Mouse (Mus musculus) thymus, adult 2 months (tissue): ENCODE results near the gene Pde4d.

Source experiments
- CTCF ChIP-seq: fragments of 200-500 bp; IDR thresholded peaks from 2 replicates; pipeline ENCODE4 v1.5.1; 2012; ENCODE audit warnings: mild to moderate bottlenecking, control low read depth, low read length, moderate library complexity, borderline replicate concordance; ENCODE audit not compliant: control insufficient read depth, poor library complexity, insufficient read depth; ENCODE audit errors: extremely low read depth
- POLR2A ChIP-seq: fragments of 200-500 bp; IDR thresholded peaks from 2 replicates; pipeline ENCODE4 v1.6.1; 2012; ENCODE audit warnings: mild to moderate bottlenecking, low read length, control low read depth, moderate library complexity; ENCODE audit not compliant: control insufficient read depth, poor library complexity, insufficient read depth; ENCODE audit errors: extremely low read depth

DNA sequence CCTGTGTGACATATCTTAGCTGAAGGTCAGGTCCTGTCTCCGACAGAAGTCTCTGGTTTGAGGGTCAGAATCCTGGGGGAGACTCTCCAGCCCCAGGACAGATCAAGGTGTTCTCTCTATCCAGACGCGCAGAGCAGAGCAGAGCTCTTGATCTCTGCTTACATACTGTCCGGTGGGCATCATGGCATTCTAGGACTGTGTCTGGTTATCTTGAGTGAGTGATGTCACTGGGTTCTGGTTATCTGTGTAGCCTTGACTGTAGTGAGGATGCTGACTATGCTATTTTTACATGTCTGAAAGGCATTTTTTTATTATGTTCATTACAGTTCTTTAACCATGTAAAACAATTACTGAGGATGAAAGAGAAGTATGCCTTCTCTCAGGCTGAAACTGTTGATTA lies 797.3 kb downstream of the Pde4d start:
- no peak for TF ChIP-seq CTCF
- no peak for TF ChIP-seq POLR2A
